Mouse (Mus musculus) thymus, adult 2 months (tissue): ENCODE data around the gene Gm21983. TPM values are rescaled to one million over a fixed set of nuclear protein-coding genes. Genes with fewer than 3 reads are reported as not detected.

Experiments used
- DNase-seq: peaks from one replicate; pipeline ENCODE4 v3.0.0; 2021
- H3K27ac ChIP-seq: fragments of 200-500 bp; 2 replicates; pipeline ENCODE4 v1.5.1; 2012; ENCODE audit warnings: low read length, control low read depth; ENCODE audit not compliant: control insufficient read depth, insufficient read depth
- H3K27me3 ChIP-seq: fragments of 200-500 bp; 2 replicates; pipeline ENCODE4 v1.6.1; 2012; ENCODE audit warnings: mild to moderate bottlenecking, low read length, moderate library complexity, mixed read lengths; ENCODE audit not compliant: control insufficient read depth, insufficient read depth
- H3K36me3 ChIP-seq: fragments of 200-500 bp; 2 replicates; pipeline ENCODE4 v1.6.1; 2012; ENCODE audit warnings: mild to moderate bottlenecking, low read length, moderate library complexity; ENCODE audit not compliant: control insufficient read depth, insufficient read depth
- H3K4me1 ChIP-seq: fragments of 200-500 bp; replicated peaks from 2 replicates; pipeline ENCODE4 v1.6.1; 2012; ENCODE audit warnings: low read length; ENCODE audit not compliant: control insufficient read depth, insufficient read depth
- H3K4me3 ChIP-seq: fragments of 200-500 bp; 2 replicates; pipeline ENCODE4 v1.5.1; 2012; ENCODE audit warnings: mild to moderate bottlenecking, low read length, control low read depth, moderate library complexity; ENCODE audit not compliant: control insufficient read depth, insufficient read depth
- CTCF ChIP-seq: fragments of 200-500 bp; IDR thresholded peaks from 2 replicates; pipeline ENCODE4 v1.5.1; 2012; ENCODE audit warnings: mild to moderate bottlenecking, control low read depth, low read length, moderate library complexity, borderline replicate concordance; ENCODE audit not compliant: control insufficient read depth, poor library complexity, insufficient read depth; ENCODE audit errors: extremely low read depth
- POLR2A ChIP-seq: fragments of 200-500 bp; IDR thresholded peaks from 2 replicates; pipeline ENCODE4 v1.6.1; 2012; ENCODE audit warnings: mild to moderate bottlenecking, low read length, control low read depth, moderate library complexity; ENCODE audit not compliant: control insufficient read depth, poor library complexity, insufficient read depth; ENCODE audit errors: extremely low read depth
- WGBS: fragments of 180-500 bp; shearing (Covaris S2); methylation state at CpG from one replicate; pipeline ENCODE4 v1.1.7; 2018; 5-methylcytosine and 5-hydroxymethylcytosine counted together
- polyA plus RNA-seq: library from polyadenylated mRNA; depleted of rRNA; stranded (reverse); fragments of >200 nt; gene quantifications from 2 replicates; pipeline ENCODE4 v1.2.3, GENCODE M21; 2012

The Gm21983 gene
- polyA plus RNA-seq, 1 experiment, result not detected

DNA sequence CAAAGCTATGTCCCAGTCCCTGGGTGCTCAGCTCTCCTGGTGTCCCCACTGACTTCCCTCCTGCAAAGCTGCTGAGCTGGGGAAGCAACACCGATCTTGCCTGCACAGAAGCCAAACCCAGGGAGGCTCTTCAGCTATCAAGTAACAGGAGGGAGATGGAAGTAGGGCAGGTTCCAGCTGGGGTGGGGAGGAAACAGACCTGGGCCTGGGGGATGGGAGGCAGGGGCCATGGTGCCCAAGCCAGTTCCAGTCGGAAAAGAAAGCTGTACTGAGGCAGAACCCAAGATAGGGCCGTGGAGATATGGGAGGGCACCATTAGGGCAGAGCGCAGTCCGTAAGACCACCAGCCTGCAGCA is 17.5 kb downstream of the Gm21983 start:
- Histone ChIP-seq H3K27ac (no peak overlapping the region), H3K27me3 (no peaks in the 10 kb centered on the region), H3K4me3 (no peak overlapping the region), H3K4me1 (peaks cover 53% of the 10 kb centered on the region), H3K36me3 (peaks cover 10% of the 10 kb centered on the region)
- WGBS, result 80% methylated on average over 5 of the region's 5 CpGs
- TF ChIP-seq CTCF, result no peak
- TF ChIP-seq POLR2A, result no peak
- no peak for DNase-seq

DNA sequence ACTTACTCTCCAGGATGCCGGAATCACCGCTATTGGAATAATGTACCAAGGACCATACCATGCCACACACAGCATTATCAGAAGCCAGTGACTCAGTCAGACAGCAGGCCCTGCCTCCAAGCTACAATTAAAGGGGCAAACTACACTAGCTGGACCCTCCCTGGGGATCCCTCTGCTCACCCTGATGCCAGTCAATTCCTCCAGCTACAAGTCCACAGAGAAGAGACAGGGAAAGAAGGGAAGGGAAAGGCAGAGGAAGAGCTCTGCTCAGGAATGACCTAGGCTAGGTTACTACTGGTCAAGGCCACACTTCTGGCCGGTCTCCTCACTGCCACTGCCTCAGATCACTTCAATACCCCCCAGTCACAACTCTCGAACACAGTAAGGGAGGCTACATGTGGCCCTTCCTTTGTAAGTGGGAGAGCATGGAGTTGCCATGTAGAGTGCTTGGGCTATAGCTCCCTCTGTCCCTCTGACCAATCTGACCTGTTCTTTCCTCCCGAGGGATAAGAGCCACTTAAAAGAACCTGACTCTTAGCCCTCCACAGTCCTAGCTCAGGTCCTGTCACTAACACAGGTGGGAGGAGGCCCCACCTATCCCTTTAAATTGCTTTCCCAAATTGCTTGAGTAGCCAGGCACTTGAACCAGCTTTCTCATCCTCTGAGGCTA is 18.0 kb downstream of the Gm21983 start:
- Histone ChIP-seq H3K36me3 (peaks cover 14% of the 10 kb centered on the region), H3K4me3 (no peak overlapping the region), H3K4me1 (peaks cover 48% of the 10 kb centered on the region), H3K27ac (no peak overlapping the region), H3K27me3 (no peaks in the 10 kb centered on the region)
- WGBS, result 90% methylated on average over 5 of the region's 5 CpGs
- DNase-seq, result no peak
- no peak for TF ChIP-seq POLR2A
- no peak for TF ChIP-seq CTCF

DNA sequence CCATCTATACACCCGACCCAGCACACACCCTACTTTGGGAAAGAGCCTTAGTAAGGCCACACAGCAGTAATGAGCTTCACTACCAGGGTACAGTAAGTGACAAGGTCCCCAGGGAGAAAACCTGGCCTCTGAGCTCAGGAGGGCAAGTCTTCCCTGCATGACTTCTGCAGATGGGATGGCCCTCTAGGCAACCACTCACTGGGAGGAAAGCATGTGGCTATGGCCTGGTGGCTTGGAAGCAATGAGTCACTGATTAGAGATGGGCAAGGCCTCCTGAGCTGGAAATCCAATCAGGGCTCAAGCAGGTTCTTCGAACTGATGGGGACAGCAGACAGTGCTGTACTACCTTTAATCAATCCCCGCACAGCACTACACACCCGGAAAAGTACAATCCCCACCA is 19.1 kb downstream of the Gm21983 start:
- no peaks in the 10 kb centered on the region for H3K27me3 ChIP-seq
- DNase-seq, result no peak
- peaks cover 16% of the 10 kb centered on the region for H3K36me3 ChIP-seq
- H3K4me3 ChIP-seq, result no peak overlapping the region
- H3K4me1 ChIP-seq, result peaks cover 42% of the 10 kb centered on the region
- no peak for TF ChIP-seq CTCF
- TF ChIP-seq POLR2A, result no peak
- no peak overlapping the region for H3K27ac ChIP-seq
- 91% methylated on average over 4 of the region's 4 CpGs for WGBS

DNA sequence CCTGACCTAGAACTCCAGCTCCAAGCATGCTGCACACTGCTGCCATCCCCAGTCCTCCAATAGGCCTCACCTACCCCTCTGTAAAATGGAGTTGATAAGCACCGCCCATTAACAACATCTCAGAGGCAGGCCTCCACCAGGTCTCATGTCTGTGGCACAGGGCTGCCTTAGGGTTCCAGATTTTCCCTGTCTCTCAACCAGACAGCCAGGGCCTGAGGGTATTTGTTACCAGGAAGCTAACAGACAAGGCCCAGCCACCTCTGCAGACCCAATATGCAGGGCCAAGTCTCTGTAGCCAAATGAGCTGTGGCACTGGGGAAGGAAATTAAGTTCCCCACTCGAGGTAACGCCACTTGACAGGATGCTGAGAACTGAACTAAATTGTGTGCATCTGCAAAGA is 20.0 kb downstream of the Gm21983 start:
- DNase-seq, result no peak
- Histone ChIP-seq H3K27me3 (no peaks in the 10 kb centered on the region), H3K4me1 (peaks cover 42% of the 10 kb centered on the region), H3K27ac (no peak overlapping the region), H3K36me3 (peaks cover 16% of the 10 kb centered on the region), H3K4me3 (no peak overlapping the region)
- WGBS, result 72% methylated on average over 3 of the region's 3 CpGs
- TF ChIP-seq CTCF (no peak), POLR2A (no peak)

DNA sequence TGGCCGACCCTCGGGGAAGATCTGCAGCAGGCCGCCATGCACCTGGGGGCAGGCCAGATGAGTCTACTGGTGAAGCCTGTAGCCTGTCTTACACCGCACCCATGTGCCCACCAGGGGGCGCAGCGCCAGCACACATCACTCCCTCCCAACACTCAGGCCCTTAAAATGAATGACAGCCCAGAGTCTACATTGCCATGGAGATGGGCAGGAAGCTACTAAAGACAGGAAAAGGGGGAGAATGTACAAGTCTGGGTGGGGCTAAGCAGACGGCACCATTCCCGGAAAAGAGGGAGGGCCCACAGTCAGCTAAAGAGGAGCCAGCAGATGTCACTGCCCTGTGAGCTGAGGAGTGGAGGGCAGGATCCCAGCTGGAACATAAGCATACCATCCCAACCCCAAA is 21.0 kb downstream of the Gm21983 start:
- WGBS, result 8% methylated on average over 8 of the region's 8 CpGs
- peaks cover 16% of the 10 kb centered on the region for H3K36me3 ChIP-seq
- H3K27me3 ChIP-seq, result no peaks in the 10 kb centered on the region
- peaks cover 34% of the 10 kb centered on the region for H3K4me1 ChIP-seq
- DNase-seq, result peak; percentile 91
- H3K4me3 ChIP-seq, result no peak overlapping the region
- no peak for TF ChIP-seq POLR2A
- TF ChIP-seq CTCF, result peak; percentile 96
- H3K27ac ChIP-seq, result no peak overlapping the region

DNA sequence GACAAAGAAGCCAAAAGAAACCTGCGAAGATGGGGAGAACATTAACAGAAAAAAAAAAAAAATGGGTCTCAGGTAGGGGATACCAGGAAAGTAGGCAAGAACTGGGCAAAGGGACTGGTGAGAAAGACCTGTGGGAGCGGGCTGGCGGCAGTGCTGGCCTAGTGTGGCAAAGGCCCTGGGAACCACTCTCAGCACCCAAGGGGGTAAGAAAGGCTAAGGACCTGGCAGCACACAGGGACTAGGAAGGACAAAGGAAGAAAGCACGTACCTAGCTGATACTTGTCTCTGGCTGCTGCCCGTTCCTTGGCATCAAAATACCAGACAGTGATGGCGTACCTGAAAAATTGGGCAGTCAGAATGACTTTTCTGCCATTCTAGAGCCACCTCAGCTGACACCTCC is 21.6 kb downstream of the Gm21983 start:
- H3K27ac ChIP-seq, result no peak overlapping the region
- TF ChIP-seq CTCF (no peak), POLR2A (no peak)
- no peak for DNase-seq
- no peak overlapping the region for H3K4me3 ChIP-seq
- no peaks in the 10 kb centered on the region for H3K27me3 ChIP-seq
- 98% methylated on average over 6 of the region's 6 CpGs for WGBS
- peaks cover 16% of the 10 kb centered on the region for H3K36me3 ChIP-seq
- peaks cover 28% of the 10 kb centered on the region for H3K4me1 ChIP-seq

DNA sequence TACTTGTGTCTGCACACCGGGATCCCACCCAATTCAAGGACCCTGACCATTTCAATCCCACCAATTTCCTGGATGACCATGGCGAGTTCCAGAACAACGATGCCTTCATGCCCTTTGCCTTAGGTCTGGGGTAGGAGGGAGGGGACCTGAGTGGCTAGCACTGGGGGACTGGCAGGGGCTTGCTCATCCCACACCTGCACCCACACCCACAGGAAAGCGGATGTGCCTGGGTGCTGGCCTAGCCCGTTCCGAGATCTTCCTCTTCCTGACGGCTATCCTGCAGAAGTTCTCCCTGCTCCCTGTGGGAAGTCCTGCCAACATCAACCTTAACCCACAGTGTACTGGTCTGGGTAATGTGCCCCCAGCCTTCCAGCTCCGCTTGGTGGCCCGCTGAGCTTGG is 22.7 kb downstream of the Gm21983 start:
- peaks cover 19% of the 10 kb centered on the region for H3K4me1 ChIP-seq
- H3K4me3 ChIP-seq, result no peak overlapping the region
- H3K27ac ChIP-seq, result no peak overlapping the region
- H3K27me3 ChIP-seq, result no peaks in the 10 kb centered on the region
- H3K36me3 ChIP-seq, result peaks cover 16% of the 10 kb centered on the region
- TF ChIP-seq CTCF, result no peak
- TF ChIP-seq POLR2A, result no peak
- 96% methylated on average over 9 of the region's 9 CpGs for WGBS
- no peak for DNase-seq
